Mouse (Mus musculus) CH12.LX (cell line): ENCODE data around the gene Map3k20. TPM values are rescaled to one million over a fixed set of nuclear protein-coding genes. Genes with fewer than 3 reads are reported as not detected.

Source experiments
- DNase-seq: peaks from one replicate; pipeline ENCODE4 v3.0.0-alpha.2; 2013; ENCODE audit errors: extremely low read depth
- H3K27ac ChIP-seq: 2 replicates; pipeline ENCODE4 v1.5.1; 2012; ENCODE audit warnings: low read depth, mild to moderate bottlenecking, control low read depth, moderate library complexity; ENCODE audit not compliant: insufficient read depth
- H3K27me3 ChIP-seq: replicated peaks from 2 replicates; pipeline ENCODE3; 2012; ENCODE audit warnings: inconsistent platforms
- H3K36me3 ChIP-seq, 2 experiments: replicated peaks in 1 of 2; 2 replicates each; pipeline versions ENCODE3 to v1.6.1; 2012; ENCODE audit warnings: inconsistent platforms in 1 of 2, low read length in 1 of 2, mild to moderate bottlenecking in 1 of 2, mixed read lengths in 1 of 2, moderate library complexity in 1 of 2; ENCODE audit not compliant: control insufficient read depth in 1 of 2, insufficient read depth in 1 of 2
- H3K4me1 ChIP-seq, 2 experiments: 2 replicates each; pipeline ENCODE4 v1.6.1; 2012; ENCODE audit warnings: inconsistent platforms in 1 of 2, moderate library complexity in 1 of 2; ENCODE audit not compliant: insufficient read depth in 2 of 2, control insufficient read depth in 1 of 2
- H3K4me2 ChIP-seq: 2 replicates; pipeline ENCODE4 v1.6.1; 2012; ENCODE audit warnings: low read depth, mild to moderate bottlenecking, control low read depth; ENCODE audit not compliant: poor library complexity, insufficient read depth, severe bottlenecking
- H3K4me3 ChIP-seq, 3 experiments: fragments of 150-350 bp in 1 of 3; sonication (generic) in 1 of 3; replicated peaks in 1 of 3; 2 replicates each; pipeline versions ENCODE3 to v1.5.1; 2011 to 2012; ENCODE audit warnings: low read depth in 2 of 3, low read length in 2 of 3, mild to moderate bottlenecking in 2 of 3, moderate library complexity in 2 of 3, control low read depth in 1 of 3, improper control_type of control experiment in 1 of 3, inconsistent platforms in 1 of 3, mixed read lengths in 1 of 3; ENCODE audit not compliant: poor library complexity in 1 of 3
- H3K79me2 ChIP-seq: replicated peaks from 2 replicates; pipeline ENCODE4 v1.6.1; 2012; ENCODE audit warnings: mild to moderate bottlenecking, moderate library complexity; ENCODE audit not compliant: control insufficient read depth, poor library complexity, insufficient read depth, severe bottlenecking; ENCODE audit errors: extremely low read depth
- H3K9ac ChIP-seq: 2 replicates; pipeline ENCODE4 v1.6.1; 2012; ENCODE audit warnings: low read depth, mild to moderate bottlenecking, control low read depth, moderate library complexity; ENCODE audit not compliant: insufficient read depth
- H3K9me3 ChIP-seq: replicated peaks from 2 replicates; pipeline ENCODE3; 2012; ENCODE audit warnings: low read length, inconsistent platforms, mixed read lengths
- BHLHE40 ChIP-seq: IDR thresholded peaks from 2 replicates; pipeline ENCODE4 v1.6.1; 2011; ENCODE audit warnings: mild to moderate bottlenecking, low read depth, low read length, improper control_type of control experiment
- CHD1 ChIP-seq: IDR thresholded peaks from 2 replicates; pipeline ENCODE4 v1.6.1; 2012; ENCODE audit warnings: low read depth, low read length, improper control_type of control experiment, inconsistent platforms
- ELF1 ChIP-seq: IDR thresholded peaks from 2 replicates; pipeline ENCODE4 v1.6.1; 2014; ENCODE audit warnings: low read depth, mild to moderate bottlenecking, inconsistent platforms, low read length, improper control_type of control experiment
- EP300 ChIP-seq: IDR thresholded peaks from 2 replicates; pipeline ENCODE4 v1.6.1; 2011; ENCODE audit warnings: low read length, improper control_type of control experiment
- ETS1 ChIP-seq: conservative IDR thresholded peaks from 2 replicates; pipeline ENCODE4 v1.6.1; 2012; ENCODE audit warnings: low read depth, mild to moderate bottlenecking, inconsistent platforms, low read length, improper control_type of control experiment, moderate library complexity
- GABPA ChIP-seq: IDR thresholded peaks from 2 replicates; pipeline ENCODE4 v1.6.1; 2012; ENCODE audit warnings: low read depth, low read length, improper control_type of control experiment, inconsistent platforms; ENCODE audit not compliant: insufficient replicate concordance
- HCFC1 ChIP-seq: IDR thresholded peaks from 2 replicates; pipeline ENCODE4 v1.6.1; 2012; ENCODE audit warnings: low read depth, mild to moderate bottlenecking, inconsistent platforms, low read length, improper control_type of control experiment
- IRF4 ChIP-seq: IDR thresholded peaks from 2 replicates; pipeline ENCODE4 v1.6.1; 2014; ENCODE audit warnings: low read depth, mild to moderate bottlenecking, inconsistent platforms, low read length, improper control_type of control experiment
- JUN ChIP-seq: IDR thresholded peaks from 2 replicates; pipeline ENCODE4 v1.6.1; 2011; ENCODE audit warnings: low read depth, mild to moderate bottlenecking, low read length, improper control_type of control experiment, moderate library complexity; ENCODE audit not compliant: insufficient read depth
- JUND ChIP-seq: conservative IDR thresholded peaks from 2 replicates; pipeline ENCODE4 v1.6.1; 2011; ENCODE audit warnings: low read depth, low read length, improper control_type of control experiment
- KAT2A ChIP-seq: IDR thresholded peaks from 2 replicates; pipeline ENCODE4 v1.6.1; 2012; ENCODE audit warnings: low read length, improper control_type of control experiment, inconsistent platforms; ENCODE audit not compliant: insufficient replicate concordance
- MAFK ChIP-seq: IDR thresholded peaks from 2 replicates; pipeline ENCODE4 v1.6.1; 2011; ENCODE audit warnings: low read length, improper control_type of control experiment; ENCODE audit not compliant: insufficient replicate concordance
- MAZ ChIP-seq: IDR thresholded peaks from 2 replicates; pipeline ENCODE4 v1.6.1; 2012; ENCODE audit warnings: low read depth, mild to moderate bottlenecking, inconsistent platforms, low read length, improper control_type of control experiment, moderate library complexity
- MEF2A ChIP-seq: IDR thresholded peaks from 2 replicates; pipeline ENCODE4 v1.6.1; 2014; ENCODE audit warnings: low read depth, mild to moderate bottlenecking, inconsistent platforms, low read length, improper control_type of control experiment, borderline replicate concordance
- MXI1 ChIP-seq: IDR thresholded peaks from 2 replicates; pipeline ENCODE4 v1.6.1; 2011; ENCODE audit warnings: mild to moderate bottlenecking, low read depth, low read length, improper control_type of control experiment
- NRF1 ChIP-seq: IDR thresholded peaks from 2 replicates; pipeline ENCODE4 v1.6.1; 2014; ENCODE audit warnings: low read depth, mild to moderate bottlenecking, inconsistent platforms, low read length, improper control_type of control experiment, moderate library complexity
- PAX5 ChIP-seq: IDR thresholded peaks from 2 replicates; pipeline ENCODE4 v1.6.1; 2012; ENCODE audit warnings: low read length, inconsistent platforms, mixed read lengths
- POLR2A ChIP-seq: IDR thresholded peaks from 2 replicates; pipeline ENCODE4 v1.6.1; 2011; ENCODE audit warnings: low read depth, mild to moderate bottlenecking, improper control_type of control experiment, low read length
- POLR2AphosphoS2 ChIP-seq: IDR thresholded peaks from 2 replicates; pipeline ENCODE4 v1.6.1; 2011; ENCODE audit warnings: low read depth, low read length, improper control_type of control experiment
- RAD21 ChIP-seq: IDR thresholded peaks from 2 replicates; pipeline ENCODE4 v1.6.1; 2011; ENCODE audit warnings: low read depth, mild to moderate bottlenecking, low read length, improper control_type of control experiment, moderate library complexity
- RCOR1 ChIP-seq: conservative IDR thresholded peaks from 2 replicates; pipeline ENCODE4 v1.6.1; 2012; ENCODE audit warnings: low read depth, mild to moderate bottlenecking, inconsistent platforms, low read length, improper control_type of control experiment
- SIN3A ChIP-seq: IDR thresholded peaks from 2 replicates; pipeline ENCODE4 v1.6.1; 2012; ENCODE audit warnings: low read length, improper control_type of control experiment, inconsistent platforms
- SMC3 ChIP-seq: IDR thresholded peaks from 2 replicates; pipeline ENCODE4 v1.6.1; 2011; ENCODE audit warnings: low read depth, low read length, improper control_type of control experiment
- TCF12 ChIP-seq: IDR thresholded peaks from 2 replicates; pipeline ENCODE4 v1.6.1; 2014; ENCODE audit warnings: low read depth, mild to moderate bottlenecking, inconsistent platforms, low read length, improper control_type of control experiment
- ZC3H11A ChIP-seq: IDR thresholded peaks from 2 replicates; pipeline ENCODE4 v1.6.1; 2012; ENCODE audit warnings: low read depth, mild to moderate bottlenecking, inconsistent platforms, low read length, improper control_type of control experiment
- ZKSCAN1 ChIP-seq: IDR thresholded peaks from 2 replicates; pipeline ENCODE4 v1.6.1; 2012; ENCODE audit warnings: low read depth, inconsistent platforms, low read length, improper control_type of control experiment, borderline replicate concordance
- ZMIZ1 ChIP-seq: IDR thresholded peaks from 2 replicates; pipeline ENCODE4 v1.6.1; 2012; ENCODE audit warnings: low read depth, mild to moderate bottlenecking, inconsistent platforms, low read length, improper control_type of control experiment
- ZNF384 ChIP-seq: IDR thresholded peaks from 2 replicates; pipeline ENCODE4 v1.6.1; 2012; ENCODE audit warnings: low read depth, low read length, improper control_type of control experiment, inconsistent platforms
- dilution Hi-C: fragments of 300-500 bp; cut with MboI; formaldehyde crosslinking; loops from 2 replicates; pipeline ENCODE4 v1.14.3; 2020; ENCODE audit warnings: low sequenced_read_pairs; ENCODE audit not compliant: extremely low pct_unique_long_range_greater_than_20kb, extremely low pct_ligation_motif_present
- in situ Hi-C: fragments of 300-500 bp; cut with MboI; formaldehyde crosslinking; loops from 3 replicates; pipeline ENCODE4 v1.14.3; 2019; ENCODE audit warnings: low sequenced_read_pairs, low pct_ligation_motif_present, low pct_unique_long_range_greater_than_20kb, mixed read lengths
- polyA plus RNA-seq: library from polyadenylated mRNA; unstranded; fragments of >175 nt; gene quantifications from 2 replicates; pipeline ENCODE4 v1.2.1, GENCODE M21; 2012; ENCODE audit warnings: low read depth; ENCODE audit not compliant: insufficient read length
- total RNA-seq, 2 experiments: library from RNA; depleted of rRNA; stranded (reverse); fragments of 300-350 nt in 1 of 2; fragments of >200 nt in 1 of 2; gene quantifications; 2 replicates each; pipeline ENCODE4 v1.2.3; 2012 to 2014

The Map3k20 gene
- total and polyA plus RNA-seq, 3 experiments = 4.1 to 6.6 (median 6.1) TPM

GRCm38 (mm10) chr2:72438941-72439533, 153.6 kb downstream of the Map3k20 start:
- peaks cover 3 to 24% of the 10 kb centered on the region in 2 experiments for H3K36me3 ChIP-seq
- no peak for DNase-seq
- dilution Hi-C loops = no loop called here
- H3K4me1 ChIP-seq = peaks cover 4 to 13% of the 10 kb centered on the region in 2 experiments; a peak in 3 of 4 replicates
- H3K9ac ChIP-seq = no peak overlapping the region
- no peak overlapping the region for H3K4me2 ChIP-seq
- no peak for TF ChIP-seq ZKSCAN1
- no peak for TF ChIP-seq SMC3
- TF ChIP-seq BHLHE40 = no peak
- TF ChIP-seq TCF12 = no peak
- no peak for TF ChIP-seq POLR2A
- no peak for TF ChIP-seq EP300
- TF ChIP-seq CHD1 = no peak
- TF ChIP-seq MAZ = no peak
- no peak for TF ChIP-seq ZNF384
- no peak for TF ChIP-seq KAT2A
- no peak for TF ChIP-seq NRF1
- no peak for TF ChIP-seq ETS1
- no peak for TF ChIP-seq POLR2AphosphoS2
- no peak for TF ChIP-seq JUN
- no peak for TF ChIP-seq ZC3H11A
- TF ChIP-seq RCOR1 = no peak
- no peak for TF ChIP-seq GABPA
- no peak for TF ChIP-seq ELF1
- TF ChIP-seq ZMIZ1 = no peak
- TF ChIP-seq SIN3A = no peak
- H3K27me3 ChIP-seq = no peaks in the 10 kb centered on the region
- no peak overlapping the region for H3K4me3 ChIP-seq
- no peaks in the 10 kb centered on the region for H3K79me2 ChIP-seq
- H3K9me3 ChIP-seq = no peaks in the 10 kb centered on the region
- in situ Hi-C loops = no loop called here
- no peak overlapping the region for H3K27ac ChIP-seq

DNA sequence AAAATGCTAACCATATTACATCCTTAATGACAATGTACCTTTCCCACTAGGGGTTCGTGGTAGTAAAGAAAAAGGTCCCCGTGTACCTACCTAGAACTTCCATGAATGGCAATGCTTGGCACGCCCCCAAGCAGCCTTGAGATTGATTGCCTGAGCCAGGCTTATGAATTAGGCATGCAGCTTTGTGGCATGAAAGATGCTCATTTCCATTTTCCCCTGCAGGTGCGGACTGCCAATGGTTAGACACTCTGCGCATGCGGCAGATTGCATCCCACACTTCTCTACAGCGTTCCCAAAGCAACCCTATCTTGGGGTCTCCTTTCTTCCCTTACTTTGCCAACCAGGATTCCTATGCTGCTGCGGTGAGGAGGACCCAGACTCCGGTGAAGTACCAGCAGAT, 155.6 kb downstream of the Map3k20 start:
- Histone ChIP-seq H3K4me3 (no peak overlapping the region), H3K27ac (no peak overlapping the region), H3K4me1 (peaks cover 4 to 15% of the 10 kb centered on the region in 2 experiments; a peak in 3 of 4 replicates), H3K36me3 (peaks cover 3 to 21% of the 10 kb centered on the region in 2 experiments), H3K79me2 (no peaks in the 10 kb centered on the region), H3K27me3 (no peaks in the 10 kb centered on the region), H3K9me3 (no peaks in the 10 kb centered on the region), H3K4me2 (no peak overlapping the region), H3K9ac (no peak overlapping the region)
- DNase-seq = no peak
- in situ Hi-C loops = no loop called here
- TF ChIP-seq ETS1 = no peak
- no peak for TF ChIP-seq JUND
- no peak for TF ChIP-seq MAFK
- no peak for TF ChIP-seq ZNF384
- TF ChIP-seq PAX5 = no peak
- no peak for TF ChIP-seq RAD21
- TF ChIP-seq ZC3H11A = no peak
- no peak for TF ChIP-seq ZKSCAN1
- TF ChIP-seq KAT2A = no peak
- no peak for TF ChIP-seq HCFC1
- no peak for TF ChIP-seq ZMIZ1
- TF ChIP-seq MEF2A = no peak
- no peak for TF ChIP-seq IRF4
- TF ChIP-seq MXI1 = no peak
- dilution Hi-C loops = no loop called here
